Mouse (Mus musculus) layer of hippocampus, adult 2 months (tissue): ENCODE results near the gene Susd4. TPM values are rescaled to one million over a fixed set of nuclear protein-coding genes. Genes with fewer than 3 reads are reported as not detected.
A peak's percentile ranks its signal among the peaks of the same experiment; 100 is the strongest.

Experiments
- DNase-seq, 2 experiments: peaks; one replicate each; pipeline ENCODE4 v3.0.0; 2022; ENCODE audit warnings: low spot score in 2 of 2
- H3K27ac ChIP-seq: fragments of 200-600 bp; 2 replicates; pipeline ENCODE4 v1.8.1; 2022
- H3K4me3 ChIP-seq: fragments of 200-600 bp; 2 replicates; pipeline ENCODE4 v1.8.1; 2022; ENCODE audit warnings: mild to moderate bottlenecking
- CTCF ChIP-seq: fragments of 200-600 bp; conservative IDR thresholded peaks from 2 replicates; pipeline ENCODE4 v1.8.1; 2022; ENCODE audit warnings: antibody characterized with exemption, mild to moderate bottlenecking, moderate library complexity
- total RNA-seq, 2 experiments: library from RNA; stranded (reverse); gene quantifications; 2 replicates each; pipeline ENCODE4 v1.2.3; 2021

Gene Susd4
- total RNA-seq, 2 experiments from 2014 or later: 127 to 135 TPM

- no peak for TF ChIP-seq CTCF
- Histone ChIP-seq H3K27ac (peak overlapping the region; percentile 71), H3K4me3 (no peak overlapping the region)
- no peak for DNase-seq
Observed at GRCm38 (mm10) chr1:182840011-182840410, 76.4 kb downstream of the Susd4 start.

GRCm38 (mm10) chr1:182840606-182841005 lies 76.9 kb downstream of the Susd4 start:
- H3K4me3 ChIP-seq: no peak overlapping the region
- H3K27ac ChIP-seq: peak overlapping the region; percentile 71
- DNase-seq: peak; percentile 27 to 33
- TF ChIP-seq CTCF: no peak

- TF ChIP-seq CTCF: no peak
- Histone ChIP-seq H3K27ac (peak overlapping the region; percentile 25; the same call in 1 of the 2 replicates), H3K4me3 (no peak overlapping the region)
- DNase-seq: peak; percentile 42 to 46
Observed at GRCm38 (mm10) chr1:182849556-182849955, 85.9 kb downstream of the Susd4 start.

GRCm38 (mm10) chr1:182850080-182850479 lies 86.4 kb downstream of the Susd4 start:
- TF ChIP-seq CTCF: no peak
- no peak for DNase-seq
- H3K27ac ChIP-seq: peak overlapping the region; percentile 25; the same call in 1 of the 2 replicates
- no peak overlapping the region for H3K4me3 ChIP-seq

GRCm38 (mm10) chr1:182852158-182852557 lies 88.5 kb downstream of the Susd4 start:
- no peak for DNase-seq
- no peak overlapping the region for H3K4me3 ChIP-seq
- no peak overlapping the region for H3K27ac ChIP-seq
- peak; percentile 52 for TF ChIP-seq CTCF

- DNase-seq: no peak
- no peak for TF ChIP-seq CTCF
- no peak overlapping the region for H3K27ac ChIP-seq
Observed at GRCm38 (mm10) chr1:182856636-182857035, 93.0 kb downstream of the Susd4 start.

GRCm38 (mm10) chr1:182861671-182862358 lies 98.2 kb downstream of the Susd4 start:
- Histone ChIP-seq H3K27ac (no peak overlapping the region), H3K4me3 (no peak overlapping the region)
- TF ChIP-seq CTCF: no peak
- DNase-seq: no peak

More at GRCm38 (mm10) chr1:182856636-182857035, 93.0 kb downstream of the Susd4 start:
- H3K4me3 ChIP-seq: no peak overlapping the region

GRCm38 (mm10) chr1:182863396-182863795 lies 99.7 kb downstream of the Susd4 start:
- Histone ChIP-seq H3K27ac (no peak overlapping the region), H3K4me3 (no peak overlapping the region)
- no peak for TF ChIP-seq CTCF
- DNase-seq: no peak

GRCm38 (mm10) chr1:182867886-182868285 lies 104.2 kb downstream of the Susd4 start:
- H3K27ac ChIP-seq: no peak overlapping the region
- no peak for DNase-seq
- TF ChIP-seq CTCF: no peak
- H3K4me3 ChIP-seq: no peak overlapping the region

GRCm38 (mm10) chr1:182868432-182869113 lies 104.9 kb downstream of the Susd4 start:
- peak in 1 of 2 experiments; percentile 46 for DNase-seq
- H3K4me3 ChIP-seq: no peak overlapping the region
- H3K27ac ChIP-seq: no peak overlapping the region
- TF ChIP-seq CTCF: peak; percentile 71

- DNase-seq: no peak
- no peak overlapping the region for H3K27ac ChIP-seq
- H3K4me3 ChIP-seq: no peak overlapping the region
- TF ChIP-seq CTCF: no peak
Observed at GRCm38 (mm10) chr1:182869114-182869456, 105.4 kb downstream of the Susd4 start.

- Histone ChIP-seq H3K4me3 (no peak overlapping the region), H3K27ac (no peak overlapping the region)
- no peak for TF ChIP-seq CTCF
- no peak for DNase-seq
Observed at GRCm38 (mm10) chr1:182878156-182878555, 114.5 kb downstream of the Susd4 start.

GRCm38 (mm10) chr1:182878719-182879118 lies 115.1 kb downstream of the Susd4 start:
- DNase-seq: no peak
- Histone ChIP-seq H3K4me3 (no peak overlapping the region), H3K27ac (no peak overlapping the region)
- no peak for TF ChIP-seq CTCF

- Histone ChIP-seq H3K27ac (no peak overlapping the region), H3K4me3 (no peak overlapping the region)
- TF ChIP-seq CTCF: no peak
- DNase-seq: no peak
Observed at GRCm38 (mm10) chr1:182881246-182881645, 117.6 kb downstream of the Susd4 start.
